Mouse (Mus musculus): ENCODE measurements around the gene Fam53b. TPM values are rescaled to one million over a fixed set of nuclear protein-coding genes. Genes with fewer than 3 reads are reported as not detected.

The Fam53b gene
- total RNA-seq, 1 experiment, result 8.6 TPM

- no peak overlapping the region for H3K9ac ChIP-seq (ENCODE audit: insufficient read depth, low read depth, low read length, poor library complexity, severe bottlenecking)
- in situ Hi-C loops (cut with MboI; ENCODE audit: low sequenced_read_pairs in 2 of 2, unreplicated experiment in 2 of 2), result no loop called here
- H3K27ac ChIP-seq (ENCODE audit: insufficient read depth, low read depth, low read length, poor library complexity, severe bottlenecking), result no peak overlapping the region
- H3K36me3 ChIP-seq (ENCODE audit: control insufficient read depth, insufficient read depth, low read length, poor library complexity, severe bottlenecking), result no peaks in the 10 kb centered on the region; the same call in 1 of the 2 replicates
- no peak for DNase-seq (ENCODE audit: low read depth, low spot score)
- no peak overlapping the region for H3K4me3 ChIP-seq (ENCODE audit: insufficient read depth in 1 of 2, low read depth in 1 of 2, low read length in 2 of 2, poor library complexity in 1 of 2, severe bottlenecking in 1 of 2)
- TF ChIP-seq MAFK (IDR thresholded peaks at IDR 0.05; ENCODE audit: insufficient read depth, low read depth, low read length), result no peak
- no peak for TF ChIP-seq CHD2 (IDR thresholded peaks at IDR 0.05; ENCODE audit: low read depth, low read length)
- TF ChIP-seq HCFC1 (IDR thresholded peaks at IDR 0.05; ENCODE audit: borderline replicate concordance, insufficient read depth, low read length), result no peak
- no peak for TF ChIP-seq ZC3H11A (IDR thresholded peaks at IDR 0.05; ENCODE audit: borderline replicate concordance, low read depth, low read length)
- no peak for TF ChIP-seq ZNF384 (IDR thresholded peaks at IDR 0.05; ENCODE audit: low read depth, low read length)
- no peaks in the 10 kb centered on the region for H3K9me3 ChIP-seq (ENCODE audit: control insufficient read depth, insufficient read depth, low read depth, low read length)
- H3K4me1 ChIP-seq (ENCODE audit: control insufficient read depth in 2 of 2, insufficient read depth in 2 of 2, low read length in 2 of 2, poor library complexity in 1 of 2), result peaks cover 4 to 7% of the 10 kb centered on the region in 2 experiments; a peak in 3 of 4 replicates
Measured at GRCm38 (mm10) chr7:132790447-132791219, 23.1 kb downstream of the Fam53b start.

GRCm38 (mm10) chr7:132788826-132789225 lies 24.9 kb downstream of the Fam53b start:
- in situ Hi-C loops (cut with MboI; ENCODE audit: low sequenced_read_pairs in 2 of 2, unreplicated experiment in 2 of 2), result no loop called here
- TF ChIP-seq MAFK (IDR thresholded peaks at IDR 0.05; ENCODE audit: insufficient read depth, low read depth, low read length), result no peak
- TF ChIP-seq ZC3H11A (IDR thresholded peaks at IDR 0.05; ENCODE audit: borderline replicate concordance, low read depth, low read length), result no peak
- no peak for TF ChIP-seq HCFC1 (IDR thresholded peaks at IDR 0.05; ENCODE audit: borderline replicate concordance, insufficient read depth, low read length)
- TF ChIP-seq CHD2 (IDR thresholded peaks at IDR 0.05; ENCODE audit: low read depth, low read length), result no peak
- no peak for TF ChIP-seq ZNF384 (IDR thresholded peaks at IDR 0.05; ENCODE audit: low read depth, low read length)
- Histone ChIP-seq H3K9me3 (ENCODE audit: control insufficient read depth, insufficient read depth, low read depth, low read length) (no peaks in the 10 kb centered on the region), H3K4me3 (ENCODE audit: insufficient read depth in 1 of 2, low read depth in 1 of 2, low read length in 2 of 2, poor library complexity in 1 of 2, severe bottlenecking in 1 of 2) (no peak overlapping the region), H3K36me3 (ENCODE audit: control insufficient read depth, insufficient read depth, low read length, poor library complexity, severe bottlenecking) (no peaks in the 10 kb centered on the region; the same call in 1 of the 2 replicates), H3K9ac (ENCODE audit: insufficient read depth, low read depth, low read length, poor library complexity, severe bottlenecking) (no peak overlapping the region), H3K4me1 (ENCODE audit: control insufficient read depth in 2 of 2, insufficient read depth in 2 of 2, low read length in 2 of 2, poor library complexity in 1 of 2) (peaks cover 4 to 9% of the 10 kb centered on the region in 2 experiments; a peak in 3 of 4 replicates), H3K27ac (ENCODE audit: insufficient read depth, low read depth, low read length, poor library complexity, severe bottlenecking) (no peak overlapping the region)
- no peak for DNase-seq (ENCODE audit: low read depth, low spot score)

GRCm38 (mm10) chr7:132787496-132788190 lies 26.0 kb downstream of the Fam53b start:
- TF ChIP-seq HCFC1 (IDR thresholded peaks at IDR 0.05; ENCODE audit: borderline replicate concordance, insufficient read depth, low read length), result no peak
- no peak for TF ChIP-seq MAFK (IDR thresholded peaks at IDR 0.05; ENCODE audit: insufficient read depth, low read depth, low read length)
- TF ChIP-seq CHD2 (IDR thresholded peaks at IDR 0.05; ENCODE audit: low read depth, low read length), result no peak
- no peak for TF ChIP-seq ZC3H11A (IDR thresholded peaks at IDR 0.05; ENCODE audit: borderline replicate concordance, low read depth, low read length)
- no peak for TF ChIP-seq ZNF384 (IDR thresholded peaks at IDR 0.05; ENCODE audit: low read depth, low read length)
- in situ Hi-C loops (cut with MboI; ENCODE audit: low sequenced_read_pairs in 2 of 2, unreplicated experiment in 2 of 2), result no loop called here
- Histone ChIP-seq H3K9ac (ENCODE audit: insufficient read depth, low read depth, low read length, poor library complexity, severe bottlenecking) (no peak overlapping the region), H3K36me3 (ENCODE audit: control insufficient read depth, insufficient read depth, low read length, poor library complexity, severe bottlenecking) (no peaks in the 10 kb centered on the region; the same call in 1 of the 2 replicates), H3K27ac (ENCODE audit: insufficient read depth, low read depth, low read length, poor library complexity, severe bottlenecking) (no peak overlapping the region), H3K9me3 (ENCODE audit: control insufficient read depth, insufficient read depth, low read depth, low read length) (no peaks in the 10 kb centered on the region), H3K4me3 (ENCODE audit: insufficient read depth in 1 of 2, low read depth in 1 of 2, low read length in 2 of 2, poor library complexity in 1 of 2, severe bottlenecking in 1 of 2) (no peak overlapping the region), H3K4me1 (ENCODE audit: control insufficient read depth in 2 of 2, insufficient read depth in 2 of 2, low read length in 2 of 2, poor library complexity in 1 of 2) (peaks cover 4 to 9% of the 10 kb centered on the region in 2 experiments; a peak in 3 of 4 replicates)
- no peak for DNase-seq (ENCODE audit: low read depth, low spot score)

GRCm38 (mm10) chr7:132787022-132787421 lies 26.7 kb downstream of the Fam53b start:
- in situ Hi-C loops (cut with MboI; ENCODE audit: low sequenced_read_pairs in 2 of 2, unreplicated experiment in 2 of 2), result no loop called here
- H3K4me1 ChIP-seq (ENCODE audit: control insufficient read depth in 2 of 2, insufficient read depth in 2 of 2, low read length in 2 of 2, poor library complexity in 1 of 2), result peaks cover 4 to 9% of the 10 kb centered on the region in 2 experiments; a peak in 3 of 4 replicates
- TF ChIP-seq ZNF384 (IDR thresholded peaks at IDR 0.05; ENCODE audit: low read depth, low read length) (no peak), MAFK (IDR thresholded peaks at IDR 0.05; ENCODE audit: insufficient read depth, low read depth, low read length) (no peak), HCFC1 (IDR thresholded peaks at IDR 0.05; ENCODE audit: borderline replicate concordance, insufficient read depth, low read length) (no peak), ZC3H11A (IDR thresholded peaks at IDR 0.05; ENCODE audit: borderline replicate concordance, low read depth, low read length) (no peak), CHD2 (IDR thresholded peaks at IDR 0.05; ENCODE audit: low read depth, low read length) (no peak)
- DNase-seq (ENCODE audit: low read depth, low spot score), result no peak
- H3K36me3 ChIP-seq (ENCODE audit: control insufficient read depth, insufficient read depth, low read length, poor library complexity, severe bottlenecking), result no peaks in the 10 kb centered on the region; the same call in 1 of the 2 replicates
- no peak overlapping the region for H3K27ac ChIP-seq (ENCODE audit: insufficient read depth, low read depth, low read length, poor library complexity, severe bottlenecking)
- no peak overlapping the region for H3K9ac ChIP-seq (ENCODE audit: insufficient read depth, low read depth, low read length, poor library complexity, severe bottlenecking)
- no peaks in the 10 kb centered on the region for H3K9me3 ChIP-seq (ENCODE audit: control insufficient read depth, insufficient read depth, low read depth, low read length)
- H3K4me3 ChIP-seq (ENCODE audit: insufficient read depth in 1 of 2, low read depth in 1 of 2, low read length in 2 of 2, poor library complexity in 1 of 2, severe bottlenecking in 1 of 2), result no peak overlapping the region
